Mouse (Mus musculus) heart, postnatal 14 days (tissue): Measurements from ENCODE around the gene Gle1. TPM values are rescaled to one million over a fixed set of nuclear protein-coding genes. Genes with fewer than 3 reads are reported as not detected.
"Not testable (repeated sequence)": the region's sequence is repeated elsewhere in the genome, so short reads cannot be mapped to it uniquely, and the experiment has no call there.

Experiments
- DNase-seq, 2 experiments: peaks; one replicate each; pipeline ENCODE4 v3.0.0; 2021 to 2022
- intact Hi-C: fragments of 180-260 bp; cut with DNase I; formaldehyde crosslinking; loops from one replicate; pipeline ENCODE4 v1.15.1; 2025
- long read RNA-seq, 2 experiments: library from polyadenylated mRNA; stranded (forward); transcript quantifications; one replicate each; pipeline ENCODE4 v2.0.0; 2021
- total RNA-seq, 2 experiments: library from RNA; stranded (reverse); gene quantifications; 2 replicates each; pipeline ENCODE4 v1.2.3; 2021

Gene Gle1
- total RNA-seq, result 10 to 100 TPM; 25.1 to 25.2 TPM
- long read RNA-seq, experiment 1, full-length matches to known transcripts, result 45 of 58 reads
- long read RNA-seq, experiment 1, partial matches to known transcripts, result 4 of 58 reads
- long read RNA-seq, experiment 1, other reads (novel, unspliced or antisense), result 9 of 58 reads
- long read RNA-seq, experiment 2, full-length matches to known transcripts, result 39 of 44 reads
- long read RNA-seq, experiment 2, partial matches to known transcripts, result 1 of 44 reads
- long read RNA-seq, experiment 2, other reads (novel, unspliced or antisense), result 4 of 44 reads

- DNase-seq, result peak; percentile 96 to 99
- intact Hi-C loops, result loop anchor here (1.0 to 2.0 kb wide), 2 partner anchors 30 to 42 kb away; partner anchors contain the start of gene Sptan1
Observed at GRCm38 (mm10) chr2:29934906-29935599, at the start of gene Gle1. Gle1 (plus strand) TSS chr2:29935426.

- intact Hi-C loops, result not testable (repeated sequence)
Observed at GRCm38 (mm10) chr2:29886659-29887292, 48.5 kb upstream of the Gle1 start.

DNA sequence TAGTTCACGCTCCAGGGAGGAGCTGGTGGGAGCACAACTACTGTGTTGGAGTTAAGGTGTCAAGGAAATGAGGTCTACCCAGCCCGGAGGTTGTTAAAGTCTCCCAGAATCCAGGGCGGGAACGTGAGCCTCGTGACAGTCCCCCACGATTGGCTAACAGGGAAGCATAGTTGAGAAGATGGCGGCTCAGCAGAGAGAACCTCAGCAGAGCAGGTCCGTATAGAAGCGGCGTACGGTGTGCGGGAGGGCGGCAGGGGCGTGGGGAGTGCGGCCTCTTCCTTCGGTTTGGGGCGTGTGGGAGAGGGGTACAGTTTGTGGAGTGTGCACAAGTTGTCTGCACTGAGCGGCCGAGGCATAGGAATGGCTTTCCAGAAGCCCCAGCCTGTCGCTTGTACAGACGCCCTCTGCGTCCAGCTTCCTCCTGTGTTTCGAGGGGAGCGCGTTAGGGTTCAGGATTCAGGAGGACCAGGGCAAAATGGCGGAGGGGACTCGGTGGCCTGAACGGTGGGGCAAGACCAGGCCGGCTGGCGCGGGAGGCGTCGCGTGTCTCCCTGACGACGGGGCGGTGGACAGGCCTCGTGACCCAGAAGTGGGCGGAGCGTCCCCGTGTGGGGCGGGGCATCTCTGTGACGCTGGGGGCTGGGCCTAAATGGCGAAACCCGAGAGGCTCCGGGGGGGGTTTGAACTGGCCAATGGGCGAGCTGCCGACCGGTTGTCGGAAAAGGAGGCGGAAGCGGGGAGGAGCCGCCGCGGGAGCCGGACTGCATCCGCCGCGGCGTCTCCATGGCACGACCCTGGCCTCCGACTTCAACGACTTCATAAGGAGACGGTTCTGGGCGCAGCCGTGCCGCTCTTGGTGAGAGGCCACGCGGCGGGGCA, 45.9 kb upstream of the Gle1 start, which contains the start of gene Odf2:
Odf2 (plus strand) TSS at position 156 of the 879 bp plus-strand sequence.
- intact Hi-C loops, result no loop called here
- peak; percentile 100 for DNase-seq

More at GRCm38 (mm10) chr2:29886659-29887292, 48.5 kb upstream of the Gle1 start:
- not testable (repeated sequence) for DNase-seq

DNA sequence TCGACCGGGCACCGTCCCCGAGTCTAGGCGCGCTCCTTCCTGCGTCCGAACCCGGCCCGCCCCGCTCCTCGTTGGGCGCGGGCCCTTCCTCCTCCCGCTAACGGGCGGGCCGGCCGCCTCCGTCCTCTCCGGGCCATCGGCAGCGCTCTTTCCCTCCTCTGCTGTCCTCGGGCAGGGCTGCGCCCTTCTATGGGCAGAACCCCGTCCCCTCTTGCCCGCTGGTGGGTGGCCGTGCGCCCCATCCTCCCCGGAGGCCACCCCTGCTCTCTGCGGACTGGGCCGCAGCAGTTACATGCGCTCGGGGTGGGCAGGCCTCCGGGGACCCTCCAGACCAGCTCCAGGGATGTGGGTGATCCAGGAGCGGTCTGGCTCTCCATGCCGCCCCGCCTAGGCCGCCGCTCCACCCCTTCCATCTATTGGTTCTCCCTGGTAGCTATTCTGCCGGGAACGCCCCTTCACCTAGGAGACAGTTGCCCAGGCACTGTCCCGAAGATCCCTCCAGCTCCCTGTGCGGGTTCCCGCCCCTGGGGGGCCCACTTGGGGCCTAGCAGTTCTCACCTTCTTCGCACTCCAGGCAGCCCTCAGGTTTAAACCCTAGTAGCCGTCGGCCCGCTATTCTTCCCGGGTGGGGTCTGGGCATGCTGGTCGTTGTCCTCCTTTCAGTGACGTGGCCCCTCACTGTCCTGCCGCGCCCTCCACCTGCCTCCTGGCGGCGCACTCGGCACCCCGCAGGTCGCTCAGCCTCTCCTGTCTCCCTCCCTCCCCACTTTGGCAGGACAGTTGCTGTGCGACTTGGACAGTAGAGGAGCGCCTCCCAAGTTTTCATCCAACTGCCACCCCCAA, 45.0 kb upstream of the Gle1 start:
- DNase-seq, result peak; percentile 77 to 82
- intact Hi-C loops, result no loop called here

GRCm38 (mm10) chr2:29891773-29892172, 43.5 kb upstream of the Gle1 start:
- intact Hi-C loops, result loop anchor here (2.0 kb wide), 1 partner anchor 45 kb away; no protein-coding TSS in a partner anchor
- no peak for DNase-seq

- no peak for DNase-seq
- intact Hi-C loops, result no loop called here
Observed at GRCm38 (mm10) chr2:29896071-29896470, 39.2 kb upstream of the Gle1 start.

DNA sequence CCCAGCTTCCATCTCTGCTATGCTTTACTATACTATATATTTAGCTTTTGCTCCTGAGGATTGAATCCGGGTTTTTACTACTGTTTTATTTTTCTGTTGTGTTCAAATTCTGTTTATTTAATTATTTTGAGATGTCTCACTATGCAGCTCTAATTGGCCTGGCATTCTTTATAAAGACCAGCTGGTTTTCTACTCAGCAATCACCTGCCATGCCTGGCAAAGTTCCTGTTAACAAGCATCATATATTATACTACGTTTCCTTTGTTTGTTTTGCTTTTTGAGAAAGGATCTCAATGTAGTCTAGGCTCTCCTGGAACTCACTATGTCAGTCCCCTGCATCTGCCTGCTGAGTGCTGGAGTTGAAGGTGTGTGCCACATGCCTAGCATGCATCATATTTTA, 37.9 kb upstream of the Gle1 start:
- no peak for DNase-seq
- intact Hi-C loops, result no loop called here

- DNase-seq, result no peak
- intact Hi-C loops, result no loop called here
Observed at GRCm38 (mm10) chr2:29898081-29898480, 37.1 kb upstream of the Gle1 start.

GRCm38 (mm10) chr2:29902194-29902593, 33.0 kb upstream of the Gle1 start:
- no peak for DNase-seq
- intact Hi-C loops, result no loop called here

DNA sequence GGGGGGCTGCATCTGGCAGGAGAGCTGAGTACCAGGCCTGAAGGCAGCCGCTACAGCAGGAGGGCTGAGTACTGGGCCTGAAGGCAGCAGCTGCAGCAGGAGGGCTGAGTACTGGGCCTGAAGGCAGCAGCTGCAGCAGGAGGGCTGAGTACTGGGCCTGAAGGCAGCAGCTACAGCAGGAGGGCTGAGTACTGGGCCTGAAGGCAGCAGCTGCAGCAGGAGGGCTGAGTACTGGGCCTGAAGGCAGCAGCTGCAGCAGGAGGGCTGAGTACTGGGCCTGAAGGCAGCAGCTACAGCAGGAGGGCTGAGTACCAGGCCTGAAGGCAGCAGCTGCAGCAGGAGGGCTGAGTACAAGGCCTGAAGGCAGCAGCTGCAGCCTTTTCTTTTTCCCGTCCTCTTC, 27.1 kb upstream of the Gle1 start:
- DNase-seq, intact Hi-C loops: not testable (repeated sequence)

- DNase-seq, result peak in 1 of 2 experiments; percentile 10
- intact Hi-C loops, result no loop called here
Observed at GRCm38 (mm10) chr2:29910042-29910441, 25.2 kb upstream of the Gle1 start.

GRCm38 (mm10) chr2:29917621-29918020, 17.6 kb upstream of the Gle1 start:
- intact Hi-C loops, result no loop called here
- DNase-seq, result no peak

GRCm38 (mm10) chr2:29922011-29922410, 13.2 kb upstream of the Gle1 start:
- intact Hi-C loops, result no loop called here
- peak; percentile 78 to 87 for DNase-seq

DNA sequence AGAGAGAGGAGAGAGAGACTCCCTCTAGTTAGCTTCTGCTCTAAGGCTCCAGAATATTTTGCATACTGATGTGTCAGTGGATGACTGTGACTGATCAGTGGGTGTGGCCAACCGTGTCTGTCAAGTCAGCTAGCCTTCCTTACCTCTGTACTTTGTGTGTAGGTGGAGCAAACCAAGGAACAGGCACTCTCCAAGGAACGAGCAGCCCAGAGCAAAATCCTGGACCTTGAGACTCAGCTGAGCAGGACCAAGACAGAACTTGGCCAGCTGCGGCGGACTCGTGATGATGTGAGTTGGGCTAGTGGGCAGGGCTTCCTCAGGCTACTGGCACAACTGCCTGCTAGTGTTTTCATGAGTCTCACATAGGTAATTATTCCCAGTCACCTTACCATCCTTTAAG, 8.7 kb upstream of the Gle1 start:
- intact Hi-C loops, result no loop called here
- DNase-seq, result no peak

- DNase-seq, result no peak
- intact Hi-C loops, result no loop called here
Observed at GRCm38 (mm10) chr2:29930506-29930905, 4.7 kb upstream of the Gle1 start.

- intact Hi-C loops, result no loop called here
- no peak for DNase-seq
Observed at GRCm38 (mm10) chr2:29931194-29931593, 4.0 kb upstream of the Gle1 start.

DNA sequence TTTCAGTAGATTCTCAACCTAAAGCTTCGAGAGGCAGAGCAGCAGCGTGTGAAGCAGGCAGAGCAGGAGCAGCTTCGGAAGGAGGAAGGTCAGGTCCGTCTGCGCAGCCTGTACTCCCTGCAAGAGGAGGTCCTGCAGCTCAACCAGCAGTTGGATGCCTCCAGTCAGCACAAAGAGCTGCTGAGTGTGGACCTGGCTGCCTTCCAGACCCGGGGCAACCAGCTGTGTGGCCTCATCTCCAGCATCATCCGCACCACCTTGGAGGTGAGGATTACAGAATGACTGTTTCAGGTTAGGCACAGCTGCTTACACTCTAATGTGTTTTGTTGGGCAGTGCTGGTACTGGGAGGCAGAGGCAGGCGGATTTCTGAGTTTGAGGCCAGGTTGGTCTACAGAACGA, 4.8 kb downstream of the Gle1 start:
- intact Hi-C loops, result no loop called here
- no peak for DNase-seq

- DNase-seq, result no peak
- intact Hi-C loops, result no loop called here
Observed at GRCm38 (mm10) chr2:29940826-29941225, 5.6 kb downstream of the Gle1 start.

DNA sequence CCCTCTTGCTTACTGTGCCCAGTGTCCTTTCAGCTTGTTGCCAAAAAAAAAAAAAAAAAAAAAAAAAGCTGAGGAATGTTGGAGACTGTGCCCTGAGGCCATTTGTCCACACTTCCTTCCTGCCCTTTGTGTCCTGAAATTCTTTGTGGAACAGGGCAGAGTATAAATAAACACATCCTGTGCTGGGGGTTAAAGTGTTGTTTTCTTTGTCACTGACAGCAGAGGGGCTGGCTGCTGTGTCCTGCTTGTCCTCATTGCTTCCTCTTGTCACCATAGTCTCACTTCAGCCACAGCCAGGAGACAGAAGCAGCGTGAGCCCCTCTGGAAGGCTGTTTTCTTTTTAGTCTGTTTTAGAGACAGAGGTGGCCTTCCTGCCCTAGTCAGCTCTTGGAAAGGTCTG, 9.5 kb downstream of the Gle1 start:
- peak in 1 of 2 experiments; percentile 27 for DNase-seq
- intact Hi-C loops, result no loop called here
